8 mouse cellular contexts compared by ENCODE assay signal in the genomic region with DNA sequence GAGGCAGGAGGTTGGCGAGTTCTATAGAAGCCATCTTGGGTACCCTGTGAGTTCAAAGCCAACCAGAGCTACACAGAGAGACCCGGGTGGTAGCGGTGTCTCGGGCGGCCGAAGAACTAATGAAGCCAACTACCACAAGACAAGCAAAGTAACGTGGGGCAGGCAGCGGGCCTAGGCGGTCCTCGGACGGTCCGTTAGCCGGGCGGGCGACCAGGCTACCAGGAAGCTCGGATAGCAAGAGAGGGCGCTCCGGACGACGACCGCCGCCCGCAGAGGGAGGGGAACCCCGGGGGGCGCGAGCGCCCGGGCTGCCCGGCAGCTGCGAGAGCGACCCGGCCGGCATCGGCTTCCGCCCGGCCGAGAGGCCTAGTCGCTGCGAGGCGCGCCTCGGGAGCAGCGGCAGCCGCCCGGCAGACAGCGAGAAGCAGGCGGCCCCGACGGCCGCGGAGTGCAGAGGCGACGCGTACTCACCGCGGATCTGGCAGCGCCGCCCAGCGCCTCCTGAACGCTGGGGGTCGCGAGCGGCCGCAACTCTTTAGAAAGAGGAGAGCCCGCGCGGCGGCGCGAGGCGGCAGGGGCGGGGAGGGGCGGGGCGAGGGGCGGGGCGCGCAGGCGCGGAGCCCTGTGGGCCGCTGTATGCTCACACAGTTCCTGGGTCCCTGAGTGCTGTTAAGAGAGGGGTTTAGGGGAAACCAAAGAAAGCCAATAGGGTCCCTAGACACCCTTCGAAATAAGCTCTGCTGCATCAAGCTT. TPM values are rescaled to one million over a fixed set of nuclear protein-coding genes. Genes with fewer than 3 reads are reported as not detected.
DNase-seq lines count a peak whose midpoint lies in the region; ATAC-seq lines count a peak whose summit lies in the region.

A gene (minus strand): TSS at position 575 of the 753 bp plus-strand sequence.

- H3K4me3 ChIP-seq in hindbrain, embryonic 12.5 days = peak within 1 kb of the TSS; percentile 80
- peak within 1 kb of the TSS; percentile 76 for H3K4me3 ChIP-seq in macrophage (ENCODE audit: inconsistent target)

- peaks cover 6% of the 10 kb centered on the region for H3K4me1 ChIP-seq in hindbrain, embryonic 12.5 days

- H3K27me3 ChIP-seq in hindbrain, embryonic 12.5 days = no peaks in the 10 kb centered on the region

- H3K36me3 ChIP-seq in hindbrain, embryonic 12.5 days = no peaks in the 10 kb centered on the region
- H3K36me3 ChIP-seq in macrophage (ENCODE audit: inconsistent target) = no peaks in the 10 kb centered on the region

- H3K9ac ChIP-seq in hindbrain, embryonic 12.5 days = peak within 1 kb of the TSS; percentile 91

- peak within 1 kb of the TSS; percentile 57 for H3K4me2 ChIP-seq in hindbrain, embryonic 12.5 days (replicated peaks)

- peaks cover 44% of the 10 kb centered on the region for H3K79me2 ChIP-seq in macrophage (ENCODE audit: inconsistent target)

- peak within 1 kb of the TSS; percentile 93 for H3K27ac ChIP-seq in hindbrain, embryonic 12.5 days
- H3K27ac ChIP-seq in macrophage = peak within 1 kb of the TSS; percentile 29

- H3K9me3 ChIP-seq in hindbrain, embryonic 12.5 days (replicated peaks) = no peaks in the 10 kb centered on the region

- peak; percentile 55 for DNase-seq in WW6 (ENCODE audit: low read depth, low spot score)
- peak; percentile 90 to 94 for DNase-seq in cerebellum, postnatal 10 days
- peak; percentile 70 to 84 for DNase-seq in frontal cortex, postnatal 10 days (ENCODE audit: low spot score in 2 of 2)
- peak; percentile 74 to 76 for DNase-seq in layer of hippocampus, postnatal 36 days
- DNase-seq in retina, postnatal 7 days (ENCODE audit: low read depth, low spot score) = peak; percentile 84
- peak; percentile 69 for DNase-seq in urinary bladder, adult 2 months (ENCODE audit: low spot score)

- peak; percentile 89 for ATAC-seq in hindbrain, embryonic 12.5 days (ENCODE audit: low FRiP score)

- under 1% methylated on average over 80 of the region's 81 CpGs for WGBS in hindbrain, embryonic 12.5 days
- under 1% methylated on average over 80 of the region's 81 CpGs for WGBS in macrophage (ENCODE audit: missing documents)

RNA-seq across cellular contexts. Expression of the gene that starts here (rescaled TPM):
- 23.1 and 25.3 TPM in 2 replicates for polyA plus RNA-seq in hindbrain, embryonic 12.5 days (2016; fragmentation: Nextera tagmentation; extraction: Ambion mirVana)
- total RNA-seq in layer of hippocampus, postnatal 36 days (2021) = 10 to 100 TPM; 21.9 to 26.7 TPM
- 100 to 1,000 TPM; 103 to 230 (median 152) TPM for total RNA-seq in macrophage (2018; cell fraction: chromatin; rRNA removed)
- total RNA-seq in macrophage (2018; cell fraction: cytosol; rRNA removed) = 10 to 100 TPM; 16.2 to 28.0 (median 21.6) TPM
- total RNA-seq in macrophage (2018; cell fraction: nucleus; rRNA removed) = 100 to 1,000 TPM in 6 of 26 experiments, 10 to 100 TPM in 20; 49.0 to 128 (median 81.5) TPM
- polyA plus RNA-seq in macrophage (2018) = 21.0 to 56.7 TPM (median 25.2 TPM) in 3 replicates
- polyA plus RNA-seq in urinary bladder, adult 2 months (2012; rRNA removed) = 30.8 and 31.4 TPM in 2 replicates

Comparison
In these comparisons a context has a peak if more than half of its experiments do, and no peak if none do; other contexts are left out.
1. Peak in every context shown above with its lines: DNase-seq, ATAC-seq, H3K4me3 ChIP-seq and H3K27ac ChIP-seq.